Mouse (Mus musculus) liver, embryonic 14.5 days (tissue): ENCODE results near the gene Lrrc45. TPM values are rescaled to one million over a fixed set of nuclear protein-coding genes. Genes with fewer than 3 reads are reported as not detected.

Experiments
- ATAC-seq: fragments of 200-750 bp; cut with Nextera tagmentation; 2 replicates; pipeline ENCODE4 v1.8.0; 2017; ENCODE audit warnings: moderate number of reproducible peaks, mild to moderate bottlenecking, moderate library complexity; ENCODE audit not compliant: insufficient read depth
- DNase-seq, 3 experiments: peaks; one replicate each; pipeline ENCODE4 v3.0.0-alpha.2; 2012 to 2013; ENCODE audit warnings: low read depth in 3 of 3, low spot score in 3 of 3
- H3K27ac ChIP-seq: fragments of 300-500 bp; sonication (generic); 2 replicates; pipeline ENCODE4 v1.5.1; 2014; ENCODE audit warnings: moderate library complexity, mild to moderate bottlenecking, control low read depth, inconsistent platforms
- H3K27me3 ChIP-seq: fragments of 300-500 bp; sonication (generic); 2 replicates; pipeline ENCODE4 v1.6.1; 2014; ENCODE audit warnings: mild to moderate bottlenecking, low read length, moderate library complexity; ENCODE audit not compliant: control insufficient read depth, insufficient read depth
- H3K36me3 ChIP-seq: fragments of 300-500 bp; sonication (generic); replicated peaks from 2 replicates; pipeline ENCODE4 v1.6.1; 2014; ENCODE audit warnings: low read depth; ENCODE audit not compliant: control insufficient read depth, insufficient read depth
- H3K4me1 ChIP-seq, 2 experiments: fragments of 200-500 bp in 1 of 2; fragments of 300-500 bp in 1 of 2; sonication (generic) in 1 of 2; replicated peaks; 2 replicates each; pipeline ENCODE4 v1.6.1; 2012 to 2014; ENCODE audit warnings: antibody characterized with exemption in 1 of 2, inconsistent platforms in 1 of 2, low read length in 1 of 2; ENCODE audit not compliant: control insufficient read depth in 2 of 2, insufficient read depth in 2 of 2
- H3K4me2 ChIP-seq: fragments of 300-500 bp; sonication (generic); 2 replicates; pipeline ENCODE4 v1.6.1; 2014; ENCODE audit warnings: low read depth, mild to moderate bottlenecking, control low read depth, moderate library complexity
- H3K4me3 ChIP-seq, 2 experiments: fragments of 200-500 bp in 1 of 2; fragments of 300-500 bp in 1 of 2; sonication (generic) in 1 of 2; 2 replicates each; pipeline ENCODE4 v1.5.1; 2012 to 2014; ENCODE audit warnings: low read depth in 2 of 2, low read length in 2 of 2, mild to moderate bottlenecking in 2 of 2, control low read depth in 1 of 2, inconsistent platforms in 1 of 2, moderate library complexity in 1 of 2; ENCODE audit not compliant: insufficient read depth in 1 of 2
- H3K9ac ChIP-seq: fragments of 300-500 bp; sonication (generic); replicated peaks from 2 replicates; pipeline ENCODE4 v1.6.1; 2014; ENCODE audit warnings: mild to moderate bottlenecking, control low read depth, moderate library complexity
- H3K9me3 ChIP-seq: fragments of 300-500 bp; sonication (generic); 2 replicates; pipeline ENCODE4 v1.6.1; 2016; ENCODE audit warnings: low read length, mixed read lengths; ENCODE audit not compliant: control insufficient read depth
- CTCF ChIP-seq: IDR thresholded peaks from 2 replicates; pipeline ENCODE4 v1.5.1; 2016; ENCODE audit warnings: antibody characterized with exemption, low read depth, control low read depth
- EP300 ChIP-seq: IDR thresholded peaks from 2 replicates; pipeline ENCODE4 v1.6.1; 2016; ENCODE audit warnings: antibody characterized with exemption, low read depth
- WGBS: fragments of 180-500 bp; shearing (Covaris S2); extraction: QIAGEN DNeasy Blood & Tissue Kit; methylation state at CpG from one replicate; pipeline ENCODE4 v1.1.7; 2014; ENCODE audit not compliant: insufficient replicate concordance; 5-methylcytosine and 5-hydroxymethylcytosine counted together
- polyA plus RNA-seq, 2 experiments: library from polyadenylated mRNA; depleted of rRNA in 1 of 2; stranded (reverse) in 1 of 2; unstranded in 1 of 2; fragments of >200 nt; fragmentation: Nextera tagmentation in 1 of 2; extraction: Ambion mirVana in 1 of 2; gene quantifications; 2 replicates each; pipeline versions ENCODE4 v1.2.1 to v1.2.3; 2012 to 2014

The Lrrc45 gene
- polyA plus RNA-seq, 2 experiments = 6.2 to 9.3 TPM

DNA sequence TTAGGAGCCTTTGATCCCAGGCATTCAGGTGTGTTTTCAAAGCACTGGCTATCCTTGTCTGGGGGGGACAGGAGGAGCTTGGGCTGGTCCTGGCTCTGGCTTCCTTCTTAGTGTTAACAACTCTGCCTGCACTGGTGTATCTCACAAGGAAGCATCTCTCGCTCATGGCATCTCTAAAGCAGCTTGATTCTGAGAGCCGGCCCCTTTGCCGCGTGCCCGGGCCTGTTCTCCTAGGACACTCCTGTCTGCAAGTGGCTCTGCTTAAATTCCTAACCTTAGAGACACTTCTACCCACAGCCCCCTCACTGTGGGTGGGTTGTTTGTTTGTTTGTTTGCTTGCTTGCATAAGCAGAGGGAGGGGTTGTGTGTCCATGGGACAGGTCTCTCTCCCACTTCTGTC is 5.8 kb upstream of the Lrrc45 start:
- Histone ChIP-seq H3K36me3 (no peaks in the 10 kb centered on the region), H3K9me3 (no peaks in the 10 kb centered on the region), H3K4me2 (no peak overlapping the region), H3K27ac (no peak overlapping the region), H3K9ac (no peak overlapping the region), H3K27me3 (no peaks in the 10 kb centered on the region), H3K4me1 (no peaks in the 10 kb centered on the region; a peak in 1 of 4 replicates), H3K4me3 (no peak overlapping the region)
- WGBS = 71% methylated on average over 5 of the region's 5 CpGs
- no peak for TF ChIP-seq EP300
- TF ChIP-seq CTCF = no peak
- no peak for ATAC-seq
- DNase-seq = no peak

DNA sequence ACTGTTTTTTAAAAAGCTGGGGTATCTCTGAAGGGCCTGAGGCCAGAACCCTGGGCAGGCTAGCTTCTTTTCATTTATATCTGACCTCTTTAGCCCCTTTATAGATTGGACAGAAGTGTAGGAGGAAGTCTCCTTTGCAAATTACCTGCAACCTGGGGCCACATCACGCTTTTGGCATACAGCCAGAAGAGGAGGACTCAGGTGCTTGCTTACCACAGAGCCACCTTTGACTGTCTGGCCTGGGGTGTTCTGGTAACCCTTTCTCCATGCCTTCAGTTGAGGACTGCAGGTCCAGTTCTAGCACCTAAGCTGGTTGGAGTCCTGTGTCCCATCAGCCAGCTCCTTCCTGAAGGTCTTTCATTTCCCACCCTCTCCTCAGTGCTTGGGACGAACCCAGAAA is 4.2 kb upstream of the Lrrc45 start:
- no peak overlapping the region for H3K9ac ChIP-seq
- 56% methylated on average over 2 of the region's 2 CpGs for WGBS
- H3K4me1 ChIP-seq = peaks cover 3 to 6% of the 10 kb centered on the region in 2 experiments
- DNase-seq (no peak), ATAC-seq (no peak)
- no peak overlapping the region for H3K27ac ChIP-seq
- H3K27me3 ChIP-seq = no peaks in the 10 kb centered on the region
- H3K36me3 ChIP-seq = no peaks in the 10 kb centered on the region
- H3K4me3 ChIP-seq = no peak overlapping the region
- TF ChIP-seq EP300 = no peak
- no peak for TF ChIP-seq CTCF
- H3K4me2 ChIP-seq = no peak overlapping the region
- no peaks in the 10 kb centered on the region for H3K9me3 ChIP-seq

DNA sequence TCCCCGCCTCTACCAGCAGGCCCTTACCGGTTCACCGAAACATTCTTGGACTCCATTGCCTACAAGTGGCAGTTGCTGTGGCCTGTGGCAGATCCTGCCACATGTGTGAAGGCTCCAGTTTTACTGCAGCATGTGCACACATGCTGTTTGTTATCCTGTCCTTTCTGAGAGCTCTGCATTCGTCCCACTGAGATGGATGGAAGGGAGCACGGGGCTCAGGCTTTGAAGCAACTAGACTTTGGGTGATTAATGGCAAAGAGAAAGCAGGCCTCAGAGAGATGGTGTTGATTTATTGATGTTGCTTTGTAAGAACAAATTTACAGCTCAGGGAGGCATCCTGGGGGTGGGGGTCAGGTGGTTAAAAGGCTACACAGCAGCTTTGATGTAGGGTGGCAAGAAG is 3.1 kb upstream of the Lrrc45 start:
- Histone ChIP-seq H3K27me3 (no peaks in the 10 kb centered on the region), H3K27ac (no peak overlapping the region), H3K36me3 (no peaks in the 10 kb centered on the region), H3K4me1 (peaks cover 6% of the 10 kb centered on the region in 2 experiments), H3K9ac (no peak overlapping the region), H3K4me2 (no peak overlapping the region), H3K4me3 (no peak overlapping the region), H3K9me3 (no peaks in the 10 kb centered on the region)
- no peak for DNase-seq
- ATAC-seq = no peak
- TF ChIP-seq CTCF = no peak
- TF ChIP-seq EP300 = no peak
- 72% methylated on average over 5 of the region's 5 CpGs for WGBS

DNA sequence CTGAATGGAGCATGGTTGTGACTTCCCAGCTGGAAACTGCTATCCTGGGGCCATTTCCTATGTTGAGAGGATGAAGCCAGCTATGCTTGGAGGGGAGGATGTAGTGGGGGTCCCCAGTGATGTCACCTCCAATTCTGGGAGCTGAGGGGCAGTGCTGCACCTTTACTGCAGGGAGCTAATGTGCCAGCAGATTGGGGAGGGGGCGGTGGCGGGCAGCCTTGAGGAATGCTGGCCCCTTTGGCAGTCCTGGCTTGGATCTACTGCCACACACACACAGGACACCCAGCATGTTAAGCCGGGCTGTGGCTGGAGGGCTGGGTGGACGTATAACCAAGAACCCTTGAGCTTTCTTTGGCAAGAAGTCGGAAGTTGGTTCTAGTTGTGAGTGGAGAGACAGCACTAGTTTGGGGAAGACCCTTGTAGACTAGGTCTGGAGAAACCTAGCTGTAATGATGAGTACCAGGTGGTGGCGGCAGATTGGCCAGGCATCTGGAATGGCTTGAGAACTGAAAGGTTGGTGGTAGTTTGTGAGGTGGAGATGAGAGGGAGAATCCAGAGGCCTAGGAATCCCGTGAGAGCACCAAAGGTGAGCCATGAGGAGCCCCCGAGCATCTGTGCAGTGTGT is 1.6 kb upstream of the Lrrc45 start:
- H3K9me3 ChIP-seq = no peaks in the 10 kb centered on the region
- H3K27me3 ChIP-seq = no peaks in the 10 kb centered on the region
- peaks cover 6% of the 10 kb centered on the region in 2 experiments for H3K4me1 ChIP-seq
- TF ChIP-seq EP300 = no peak
- TF ChIP-seq CTCF = no peak
- WGBS = 67% methylated on average over 8 of the region's 8 CpGs
- DNase-seq (no peak), ATAC-seq (no peak)
- peak overlapping the region; percentile 98 for H3K4me2 ChIP-seq
- no peaks in the 10 kb centered on the region for H3K36me3 ChIP-seq
- no peak overlapping the region for H3K27ac ChIP-seq
- H3K4me3 ChIP-seq = no peak overlapping the region
- no peak overlapping the region for H3K9ac ChIP-seq

DNA sequence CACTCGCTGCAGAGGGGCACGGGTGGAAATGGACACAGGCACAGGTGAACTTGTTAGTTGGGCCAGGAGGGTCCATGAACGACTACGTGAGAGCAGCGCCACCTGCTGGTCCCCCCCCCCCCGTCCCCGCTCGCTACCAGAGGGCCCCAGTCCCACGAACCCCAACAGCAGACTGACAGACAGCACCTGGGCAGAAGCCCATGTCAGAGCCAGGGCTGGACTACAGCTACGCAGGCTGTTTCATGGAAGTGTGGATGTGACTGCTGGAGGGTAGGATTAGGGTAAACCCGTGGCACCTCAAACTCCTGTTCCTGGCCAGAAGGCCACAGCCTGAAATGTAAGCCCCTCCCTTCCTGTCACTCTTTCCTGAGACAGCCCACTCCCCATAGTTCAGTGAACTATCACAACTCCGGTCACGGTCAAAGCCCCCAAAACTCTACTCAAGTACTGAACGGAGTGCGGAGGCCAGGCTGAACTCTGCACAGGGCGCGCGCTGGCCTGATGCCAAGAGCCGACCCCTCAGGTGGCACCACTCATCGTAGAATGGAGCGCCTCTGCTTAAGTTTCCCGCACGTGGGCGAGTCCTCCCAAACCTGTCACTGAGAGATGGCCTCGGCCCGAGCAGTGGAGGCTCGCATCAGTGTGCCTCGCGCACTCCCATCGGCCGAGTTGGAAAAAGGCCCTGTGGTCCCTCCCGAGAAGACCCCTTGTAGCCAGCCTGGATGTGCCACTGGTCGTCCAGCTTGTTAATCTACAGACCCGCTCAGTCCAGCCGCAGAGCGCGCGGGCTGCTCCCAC is 755 bp upstream of the Lrrc45 start:
- Histone ChIP-seq H3K36me3 (no peaks in the 10 kb centered on the region), H3K9me3 (no peaks in the 10 kb centered on the region), H3K9ac (peak overlapping the region; percentile 63), H3K4me1 (peaks cover 6% of the 10 kb centered on the region in 2 experiments), H3K4me2 (peak overlapping the region; percentile 98), H3K27ac (peak overlapping the region; percentile 56), H3K27me3 (no peaks in the 10 kb centered on the region), H3K4me3 (peak overlapping the region; percentile 62 to 65)
- DNase-seq (peak in 2 of 3 experiments; percentile 28 to 42), ATAC-seq (peak; percentile 27)
- WGBS = under 1% methylated on average over 38 of the region's 38 CpGs
- TF ChIP-seq CTCF (peak; percentile 89), EP300 (no peak)
